Mouse (Mus musculus): ENCODE results near the gene Bicra.

GRCm38 (mm10) chr7:16031072-16031471, 16.6 kb downstream of the Bicra start:
- TF ChIP-seq POLR2A (IDR thresholded peaks at IDR 0.05; ENCODE audit: insufficient read length, low read depth) (no peak), MAX (IDR thresholded peaks at IDR 0.05; ENCODE audit: low read depth) (no peak)

Data from myocyte (in vitro differentiated cells).